Mouse (Mus musculus) neural tube, embryonic 11.5 days (tissue): Measurements from ENCODE around the gene Rara. TPM values are rescaled to one million over a fixed set of nuclear protein-coding genes. Genes with fewer than 3 reads are reported as not detected.
A peak's percentile ranks its signal among the peaks of the same experiment; 100 is the strongest.

Experiments used
- ATAC-seq: fragments of 200-750 bp; cut with Nextera tagmentation; 2 replicates; pipeline ENCODE4 v1.8.0; 2017; ENCODE audit warnings: moderate number of reproducible peaks, mild to moderate bottlenecking, moderate TSS enrichment, moderate library complexity; ENCODE audit not compliant: insufficient read depth, low FRiP score, low TSS enrichment
- DNase-seq: peaks from one replicate; pipeline ENCODE4 v3.0.0-alpha.2; 2015; ENCODE audit warnings: low spot score
- H3K27ac ChIP-seq: fragments of 300-500 bp; sonication (generic); 2 replicates; pipeline ENCODE4 v1.5.1; 2014; ENCODE audit warnings: low read depth, mild to moderate bottlenecking, low read length
- H3K27me3 ChIP-seq: fragments of 300-500 bp; sonication (generic); 2 replicates; pipeline ENCODE4 v1.6.1; 2014; ENCODE audit warnings: mild to moderate bottlenecking, low read length, mixed read lengths; ENCODE audit not compliant: control insufficient read depth, insufficient read depth
- H3K36me3 ChIP-seq: fragments of 300-500 bp; sonication (generic); 2 replicates; pipeline ENCODE4 v1.6.1; 2014; ENCODE audit warnings: mild to moderate bottlenecking, low read length, moderate library complexity, mixed read lengths; ENCODE audit not compliant: control insufficient read depth, insufficient read depth
- H3K4me1 ChIP-seq: fragments of 300-500 bp; sonication (generic); 2 replicates; pipeline ENCODE4 v1.6.1; 2014; ENCODE audit warnings: low read length, mixed read lengths; ENCODE audit not compliant: control insufficient read depth, insufficient read depth
- H3K4me2 ChIP-seq: fragments of 300-500 bp; sonication (generic); 2 replicates; pipeline ENCODE4 v1.6.1; 2014; ENCODE audit warnings: low read depth, mild to moderate bottlenecking, moderate library complexity
- H3K4me3 ChIP-seq: fragments of 300-500 bp; sonication (generic); 2 replicates; pipeline ENCODE4 v1.5.1; 2014; ENCODE audit warnings: low read depth, low read length
- H3K9ac ChIP-seq: fragments of 300-500 bp; sonication (generic); 2 replicates; pipeline ENCODE4 v1.6.1; 2014; ENCODE audit warnings: mild to moderate bottlenecking, low read length
- H3K9me3 ChIP-seq: fragments of 300-500 bp; sonication (generic); 2 replicates; pipeline ENCODE4 v1.6.1; 2016; ENCODE audit warnings: low read length; ENCODE audit not compliant: control insufficient read depth
- WGBS: fragments of 180-500 bp; shearing (Covaris S2); extraction: QIAGEN DNeasy Blood & Tissue Kit; methylation state at CpG from one replicate; pipeline ENCODE4 v1.1.7; 2014; 5-methylcytosine and 5-hydroxymethylcytosine counted together
- polyA plus RNA-seq: library from polyadenylated mRNA; unstranded; fragments of >200 nt; fragmentation: Nextera tagmentation; extraction: Ambion mirVana; gene quantifications from 2 replicates; pipeline ENCODE4 v1.2.1, GENCODE M21; 2014

Gene Rara
- polyA plus RNA-seq, 1 experiment from 2014 or later = 73.2 TPM

GRCm38 (mm10) chr11:98942923-98943641 lies 15.5 kb downstream of the Rara start:
- H3K9ac ChIP-seq = no peak overlapping the region
- no peak for ATAC-seq

GRCm38 (mm10) chr11:98943741-98944461 lies 16.3 kb downstream of the Rara start:
- no peak overlapping the region for H3K27ac ChIP-seq
- H3K36me3 ChIP-seq = no peaks in the 10 kb centered on the region
- H3K9me3 ChIP-seq = no peaks in the 10 kb centered on the region
- no peaks in the 10 kb centered on the region for H3K27me3 ChIP-seq
- peaks cover 60% of the 10 kb centered on the region for H3K4me1 ChIP-seq
- DNase-seq (peak; percentile 12), ATAC-seq (no peak)
- H3K9ac ChIP-seq = no peak overlapping the region
- H3K4me3 ChIP-seq = no peak overlapping the region
- WGBS = 34% methylated on average over 14 of the region's 14 CpGs
- 0 out of 2 replicates have a peak overlapping the region, but pooled peaks have one; percentile 14 for H3K4me2 ChIP-seq

More at GRCm38 (mm10) chr11:98942923-98943641, 15.5 kb downstream of the Rara start:
- WGBS = 86% methylated on average over 8 of the region's 8 CpGs
- Histone ChIP-seq H3K4me3 (no peak overlapping the region), H3K9me3 (no peaks in the 10 kb centered on the region), H3K4me2 (peak overlapping the region; percentile 71; the same call in 1 of the 2 replicates), H3K36me3 (no peaks in the 10 kb centered on the region), H3K27ac (peak overlapping the region; percentile 72), H3K4me1 (peaks cover 68% of the 10 kb centered on the region), H3K27me3 (no peaks in the 10 kb centered on the region)
- DNase-seq = no peak

- Histone ChIP-seq H3K9me3 (no peaks in the 10 kb centered on the region), H3K4me1 (peaks cover 48% of the 10 kb centered on the region), H3K9ac (no peak overlapping the region), H3K4me3 (no peak overlapping the region), H3K4me2 (no peak overlapping the region), H3K27me3 (no peaks in the 10 kb centered on the region), H3K36me3 (no peaks in the 10 kb centered on the region), H3K27ac (no peak overlapping the region)
- 49% methylated on average over 11 of the region's 11 CpGs for WGBS
- DNase-seq (no peak), ATAC-seq (no peak)
Measured at GRCm38 (mm10) chr11:98944897-98945604, 17.4 kb downstream of the Rara start.

- Histone ChIP-seq H3K4me1 (peaks cover 43% of the 10 kb centered on the region), H3K27ac (no peak overlapping the region), H3K9ac (no peak overlapping the region), H3K36me3 (no peaks in the 10 kb centered on the region), H3K4me3 (no peak overlapping the region), H3K9me3 (no peaks in the 10 kb centered on the region), H3K27me3 (no peaks in the 10 kb centered on the region), H3K4me2 (no peak overlapping the region)
- ATAC-seq = no peak
- 67% methylated on average over 3 of the region's 3 CpGs for WGBS
- no peak for DNase-seq
Measured at GRCm38 (mm10) chr11:98945605-98945977, 18.0 kb downstream of the Rara start.

- Histone ChIP-seq H3K27ac (no peak overlapping the region), H3K9me3 (no peaks in the 10 kb centered on the region), H3K4me2 (no peak overlapping the region), H3K4me3 (no peak overlapping the region), H3K27me3 (no peaks in the 10 kb centered on the region), H3K36me3 (0 out of 2 replicates have a peak, but pooled peaks cover 2% of the 10 kb centered on the region), H3K4me1 (peaks cover 22% of the 10 kb centered on the region), H3K9ac (no peak overlapping the region)
- no peak for DNase-seq
- 85% methylated on average over 18 of the region's 18 CpGs for WGBS
- ATAC-seq = no peak
Measured at GRCm38 (mm10) chr11:98947969-98948569, 20.5 kb downstream of the Rara start.

- ATAC-seq = no peak
- Histone ChIP-seq H3K4me2 (no peak overlapping the region), H3K9ac (no peak overlapping the region), H3K27ac (no peak overlapping the region), H3K9me3 (no peaks in the 10 kb centered on the region), H3K4me1 (peaks cover 25% of the 10 kb centered on the region), H3K36me3 (0 out of 2 replicates have a peak, but pooled peaks cover 2% of the 10 kb centered on the region), H3K4me3 (no peak overlapping the region), H3K27me3 (no peaks in the 10 kb centered on the region)
- 82% methylated on average over 9 of the region's 12 CpGs for WGBS
- no peak for DNase-seq
Measured at GRCm38 (mm10) chr11:98949242-98949957, 21.8 kb downstream of the Rara start.

GRCm38 (mm10) chr11:98949958-98950460 lies 22.4 kb downstream of the Rara start:
- ATAC-seq (no peak), DNase-seq (no peak)
- no peak overlapping the region for H3K4me2 ChIP-seq
- H3K27me3 ChIP-seq = no peaks in the 10 kb centered on the region
- H3K9ac ChIP-seq = no peak overlapping the region
- H3K9me3 ChIP-seq = no peaks in the 10 kb centered on the region
- H3K4me1 ChIP-seq = peaks cover 27% of the 10 kb centered on the region
- no peak overlapping the region for H3K4me3 ChIP-seq
- no peak overlapping the region for H3K27ac ChIP-seq
- 86% methylated on average over 7 of the region's 7 CpGs for whole genome bisulfite sequencing
- 0 out of 2 replicates have a peak, but pooled peaks cover 2% of the 10 kb centered on the region for H3K36me3 ChIP-seq

GRCm38 (mm10) chr11:98950484-98950883 lies 22.9 kb downstream of the Rara start:
- no peak for ATAC-seq

More at GRCm38 (mm10) chr11:98950484-98950883, 22.9 kb downstream of the Rara start:
- Histone ChIP-seq H3K27ac (no peak overlapping the region), H3K4me3 (no peak overlapping the region), H3K4me1 (peaks cover 29% of the 10 kb centered on the region), H3K9ac (no peak overlapping the region), H3K4me2 (no peak overlapping the region), H3K9me3 (no peaks in the 10 kb centered on the region), H3K36me3 (0 out of 2 replicates have a peak, but pooled peaks cover 2% of the 10 kb centered on the region), H3K27me3 (no peaks in the 10 kb centered on the region)
- no peak for DNase-seq
- WGBS = 88% methylated on average over 9 of the region's 9 CpGs
